Mouse (Mus musculus): ENCODE results near the gene Pard3.

DNA sequence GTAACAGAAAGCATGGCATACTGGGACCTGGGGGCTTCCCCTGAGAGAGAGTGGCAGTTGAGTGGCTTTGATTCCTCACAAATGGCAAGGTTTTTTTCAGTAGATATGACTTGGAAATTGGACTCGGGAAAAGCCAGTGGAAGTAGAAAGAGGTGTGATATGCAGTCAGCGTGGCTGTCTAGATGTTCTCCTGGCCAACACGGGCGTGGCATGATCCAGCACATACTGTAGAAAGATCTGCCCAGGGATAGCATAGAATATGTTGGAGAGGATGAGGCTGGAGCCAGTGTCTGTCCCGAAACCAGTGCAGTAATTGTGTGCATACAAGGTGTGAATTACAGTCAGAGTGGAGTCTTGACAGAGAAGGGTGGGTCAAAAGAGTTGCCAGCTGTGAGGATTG, 257.2 kb downstream of the Pard3 start:
- TF ChIP-seq CTCF (IDR thresholded peaks at IDR 0.05; ENCODE audit: insufficient read depth, low read depth, low read length) = no peak
- TF ChIP-seq POLR2A (IDR thresholded peaks at IDR 0.05; ENCODE audit: insufficient read depth, low read depth, low read length) = no peak
